Mouse (Mus musculus): Measurements from ENCODE around the gene Stk32c. TPM values are rescaled to one million over a fixed set of nuclear protein-coding genes. Genes with fewer than 3 reads are reported as not detected.

Gene Stk32c
- polyA plus RNA-seq, 1 experiment from 2014 or later: 0.16 TPM

- Histone ChIP-seq H3K36me3 (ENCODE audit: insufficient read depth) (no peaks in the 10 kb centered on the region), H3K27me3 (ENCODE audit: insufficient read depth, low read length) (no peaks in the 10 kb centered on the region), H3K27ac (ENCODE audit: low read depth) (no peak overlapping the region), H3K9me3 (ENCODE audit: low read depth, low read length) (no peaks in the 10 kb centered on the region), H3K4me3 (ENCODE audit: low read depth, low read length) (no peak overlapping the region), H3K9ac (no peak overlapping the region), H3K4me2 (no peak overlapping the region), H3K4me1 (ENCODE audit: insufficient read depth) (peaks cover 11% of the 10 kb centered on the region; the same call in 1 of the 2 replicates)
- TF ChIP-seq CTCF (IDR thresholded peaks at IDR 0.05; ENCODE audit: low read depth): no peak
- WGBS: 76% methylated on average over 14 of the region's 14 CpGs
- ATAC-seq (ENCODE audit: insufficient read depth) (no peak), DNase-seq (no peak)
These were observed 1.7 kb upstream of the Stk32c start for GRCm38 (mm10) chr7:139214596-139215340.

DNA sequence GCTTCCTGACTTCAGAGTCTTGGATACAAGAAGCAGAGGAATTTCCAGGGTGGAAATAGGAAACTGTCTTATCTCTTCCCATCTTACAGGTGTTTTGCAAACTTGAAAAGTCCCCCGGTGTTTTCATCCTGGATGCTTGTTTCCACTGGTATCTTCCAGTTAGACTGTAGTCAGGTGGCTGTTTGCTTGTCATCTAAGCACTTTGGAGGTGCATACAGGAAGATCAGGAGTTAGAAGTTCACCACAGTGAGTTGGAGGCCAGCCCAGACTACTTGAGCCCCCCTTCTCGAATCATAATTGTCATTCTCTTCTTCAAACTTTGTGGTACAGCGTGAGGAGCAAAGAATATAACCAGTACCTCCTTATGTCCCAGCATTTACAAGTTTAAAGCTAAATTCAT is 1.1 kb upstream of the Stk32c start:
- no peak overlapping the region for H3K4me2 ChIP-seq
- no peak for TF ChIP-seq CTCF (IDR thresholded peaks at IDR 0.05; ENCODE audit: low read depth)
- DNase-seq: no peak

DNA sequence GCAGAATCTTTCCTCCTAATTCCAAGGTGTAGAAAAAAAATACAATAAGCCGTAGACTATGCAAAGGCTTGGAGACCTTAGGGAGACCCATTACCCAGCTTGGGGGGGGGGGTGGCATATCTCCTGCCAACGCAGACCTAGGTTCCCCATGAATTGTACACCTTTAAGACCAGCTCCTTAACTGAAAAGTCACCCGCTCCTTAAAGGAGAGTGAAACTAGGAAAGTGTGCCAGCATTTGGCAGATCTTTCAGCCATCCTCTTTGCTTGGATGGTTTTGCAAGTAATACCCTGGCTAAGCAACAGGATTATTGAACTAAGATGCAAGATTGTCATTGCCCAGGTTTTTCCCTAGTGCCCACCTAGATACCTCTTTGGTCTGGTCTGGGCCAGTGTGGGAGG is 644 bp upstream of the Stk32c start:
- no peaks in the 10 kb centered on the region for H3K36me3 ChIP-seq (ENCODE audit: insufficient read depth)
- no peak overlapping the region for H3K27ac ChIP-seq (ENCODE audit: low read depth)
- no peaks in the 10 kb centered on the region for H3K27me3 ChIP-seq (ENCODE audit: insufficient read depth, low read length)
- H3K4me1 ChIP-seq (ENCODE audit: insufficient read depth): peaks cover 5% of the 10 kb centered on the region; the same call in 1 of the 2 replicates
- ATAC-seq (ENCODE audit: insufficient read depth) (no peak; the same call in 1 of the 2 replicates), DNase-seq (no peak)
- no peak for TF ChIP-seq CTCF (IDR thresholded peaks at IDR 0.05; ENCODE audit: low read depth)
- H3K4me3 ChIP-seq (ENCODE audit: low read depth, low read length): peak overlapping the region; percentile 63
- peak overlapping the region; percentile 72 for H3K4me2 ChIP-seq
- peak overlapping the region; percentile 36; the same call in 1 of the 2 replicates for H3K9ac ChIP-seq
- 56% methylated on average over 3 of the region's 3 CpGs for WGBS
- no peaks in the 10 kb centered on the region for H3K9me3 ChIP-seq (ENCODE audit: low read depth, low read length)

More for the DNA sequence above, 1.1 kb upstream of the Stk32c start:
- no peak for ATAC-seq (ENCODE audit: insufficient read depth)
- WGBS: 60% methylated on average over 3 of the region's 3 CpGs
- Histone ChIP-seq H3K4me1 (ENCODE audit: insufficient read depth) (peaks cover 10% of the 10 kb centered on the region; the same call in 1 of the 2 replicates), H3K27me3 (ENCODE audit: insufficient read depth, low read length) (no peaks in the 10 kb centered on the region), H3K36me3 (ENCODE audit: insufficient read depth) (no peaks in the 10 kb centered on the region), H3K9me3 (ENCODE audit: low read depth, low read length) (no peaks in the 10 kb centered on the region), H3K4me3 (ENCODE audit: low read depth, low read length) (no peak overlapping the region), H3K27ac (ENCODE audit: low read depth) (no peak overlapping the region), H3K9ac (no peak overlapping the region)

DNA sequence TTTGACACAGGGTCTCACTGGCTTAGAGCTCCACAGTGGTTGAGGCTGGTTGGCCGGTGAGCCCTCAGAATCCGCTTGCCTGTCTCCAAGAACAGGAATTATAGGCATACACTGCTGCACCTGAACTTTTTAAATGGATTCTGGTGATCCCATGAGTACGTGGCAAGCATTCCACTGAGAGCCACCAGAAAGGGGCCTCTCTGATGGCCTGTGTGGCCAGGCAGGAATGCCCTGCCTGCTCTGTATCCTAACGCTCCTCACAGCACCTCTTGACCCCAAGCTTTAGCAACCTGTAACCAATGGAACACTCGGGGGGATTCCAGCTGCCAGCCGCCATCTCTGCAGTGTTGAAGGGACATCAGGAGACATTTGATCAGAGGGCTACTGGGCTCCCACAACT is 1.3 kb downstream of the Stk32c start:
- H3K36me3 ChIP-seq (ENCODE audit: insufficient read depth): no peaks in the 10 kb centered on the region
- H3K9me3 ChIP-seq (ENCODE audit: low read depth, low read length): no peaks in the 10 kb centered on the region
- H3K4me3 ChIP-seq (ENCODE audit: low read depth, low read length): no peak overlapping the region
- no peak overlapping the region for H3K9ac ChIP-seq
- H3K27me3 ChIP-seq (ENCODE audit: insufficient read depth, low read length): no peaks in the 10 kb centered on the region
- 73% methylated on average over 6 of the region's 6 CpGs for WGBS
- ATAC-seq (ENCODE audit: insufficient read depth) (no peak), DNase-seq (no peak)
- no peak overlapping the region for H3K4me2 ChIP-seq
- H3K4me1 ChIP-seq (ENCODE audit: insufficient read depth): 0 out of 2 replicates have a peak, but pooled peaks cover 4% of the 10 kb centered on the region
- H3K27ac ChIP-seq (ENCODE audit: low read depth): no peak overlapping the region
- no peak for TF ChIP-seq CTCF (IDR thresholded peaks at IDR 0.05; ENCODE audit: low read depth)

DNA sequence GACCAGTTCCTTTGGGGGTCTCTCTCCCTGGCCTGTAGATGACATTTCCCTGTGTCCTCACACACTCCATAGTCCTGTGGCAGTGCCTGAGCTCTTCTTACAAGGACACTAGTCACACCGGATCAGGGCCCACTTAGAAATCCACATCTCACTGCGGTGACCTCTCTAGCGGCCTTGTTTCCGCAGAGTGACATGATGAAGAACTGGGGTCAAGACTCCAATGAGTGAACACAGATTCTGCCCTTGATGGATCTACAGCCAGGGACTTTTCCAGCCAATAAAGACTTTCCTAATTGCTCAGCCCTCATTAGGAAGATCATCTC is 4.4 kb downstream of the Stk32c start:
- Histone ChIP-seq H3K36me3 (ENCODE audit: insufficient read depth) (no peaks in the 10 kb centered on the region), H3K9me3 (ENCODE audit: low read depth, low read length) (no peaks in the 10 kb centered on the region), H3K27me3 (ENCODE audit: insufficient read depth, low read length) (no peaks in the 10 kb centered on the region), H3K4me3 (ENCODE audit: low read depth, low read length) (no peak overlapping the region), H3K27ac (ENCODE audit: low read depth) (no peak overlapping the region), H3K4me1 (ENCODE audit: insufficient read depth) (0 out of 2 replicates have a peak, but pooled peaks cover 2% of the 10 kb centered on the region), H3K9ac (no peak overlapping the region), H3K4me2 (no peak overlapping the region)
- ATAC-seq (ENCODE audit: insufficient read depth) (no peak), DNase-seq (no peak)
- no peak for TF ChIP-seq CTCF (IDR thresholded peaks at IDR 0.05; ENCODE audit: low read depth)
- 56% methylated on average over 4 of the region's 4 CpGs for WGBS

DNA sequence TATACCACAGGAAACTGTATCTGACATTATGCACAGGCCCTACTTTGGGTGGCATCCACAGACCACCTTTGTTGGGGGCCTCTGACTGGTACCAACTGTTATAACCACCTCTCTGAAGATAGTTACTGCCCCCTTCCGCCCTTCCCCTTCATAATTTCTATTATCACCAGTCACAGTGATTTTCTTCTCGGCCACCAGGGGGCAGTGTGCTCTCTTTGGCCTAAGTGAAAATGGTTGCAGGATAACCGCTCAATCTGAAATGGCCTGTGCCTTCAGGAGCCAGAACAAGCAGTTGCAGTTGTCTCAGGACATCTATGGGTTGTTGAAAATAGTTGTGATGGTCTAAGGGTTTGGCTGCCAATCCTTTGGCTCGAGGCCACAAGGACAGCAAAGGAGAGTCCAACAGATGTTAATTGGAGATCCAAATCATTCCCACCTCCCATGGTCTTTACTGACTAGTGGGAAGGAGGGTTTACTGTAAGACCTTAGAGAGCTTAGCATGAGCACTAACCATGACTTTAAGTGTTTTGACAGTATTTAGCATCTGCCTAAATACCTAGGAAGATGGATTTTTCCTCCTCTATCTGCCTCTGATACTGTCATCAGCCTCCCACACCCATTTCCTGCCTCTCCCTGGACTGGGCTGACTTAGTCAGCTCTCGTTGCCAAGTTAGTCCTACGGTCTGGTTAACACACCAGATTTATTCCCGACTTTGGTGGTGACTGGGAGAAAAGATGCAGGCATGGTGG is 4.9 kb downstream of the Stk32c start:
- ATAC-seq (ENCODE audit: insufficient read depth) (no peak), DNase-seq (peak; percentile 89)
- Histone ChIP-seq H3K9me3 (ENCODE audit: low read depth, low read length) (no peaks in the 10 kb centered on the region), H3K9ac (no peak overlapping the region), H3K4me2 (no peak overlapping the region), H3K27me3 (ENCODE audit: insufficient read depth, low read length) (no peaks in the 10 kb centered on the region), H3K4me1 (ENCODE audit: insufficient read depth) (no peaks in the 10 kb centered on the region), H3K27ac (ENCODE audit: low read depth) (no peak overlapping the region), H3K36me3 (ENCODE audit: insufficient read depth) (no peaks in the 10 kb centered on the region), H3K4me3 (ENCODE audit: low read depth, low read length) (no peak overlapping the region)
- WGBS: 15% methylated on average over 7 of the region's 7 CpGs
- peak; percentile 96 for TF ChIP-seq CTCF (IDR thresholded peaks at IDR 0.05; ENCODE audit: low read depth)

DNA sequence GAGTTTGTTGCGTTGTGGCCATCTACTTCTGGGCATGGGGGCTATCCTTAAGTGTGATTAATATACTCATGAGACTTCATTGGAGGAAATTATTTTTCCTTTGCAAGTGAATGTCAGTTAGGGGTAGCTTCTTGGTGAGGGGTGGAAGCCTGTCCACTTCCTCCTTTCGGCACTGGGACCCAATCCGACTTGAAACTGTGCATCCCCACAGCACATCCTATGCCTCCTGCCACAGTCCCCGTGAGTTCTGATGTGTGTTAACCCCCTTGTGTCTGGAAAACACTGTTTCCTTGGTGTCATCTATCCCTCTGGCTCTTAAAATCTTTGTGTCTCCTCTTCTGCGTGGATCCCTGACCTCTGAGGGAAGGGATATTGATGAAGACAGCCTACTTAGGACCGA is 11.9 kb downstream of the Stk32c start:
- no peaks in the 10 kb centered on the region for H3K27me3 ChIP-seq (ENCODE audit: insufficient read depth, low read length)
- no peak overlapping the region for H3K9ac ChIP-seq
- H3K9me3 ChIP-seq (ENCODE audit: low read depth, low read length): no peaks in the 10 kb centered on the region
- WGBS: 49% methylated on average over 6 of the region's 6 CpGs
- no peaks in the 10 kb centered on the region for H3K36me3 ChIP-seq (ENCODE audit: insufficient read depth)
- H3K4me2 ChIP-seq: no peak overlapping the region
- ATAC-seq (ENCODE audit: insufficient read depth) (no peak), DNase-seq (no peak)
- no peak for TF ChIP-seq CTCF (IDR thresholded peaks at IDR 0.05; ENCODE audit: low read depth)
- H3K4me1 ChIP-seq (ENCODE audit: insufficient read depth): no peaks in the 10 kb centered on the region
- H3K4me3 ChIP-seq (ENCODE audit: low read depth, low read length): no peak overlapping the region
- H3K27ac ChIP-seq (ENCODE audit: low read depth): no peak overlapping the region

All from lung, embryonic 14.5 days (tissue).